Mouse (Mus musculus) testis, adult 2 months (tissue): Measurements from ENCODE around the gene E2f6.

Experiments
- CTCF ChIP-seq: fragments of 200-500 bp; IDR thresholded peaks from 2 replicates; pipeline ENCODE4 v1.5.1; 2012; ENCODE audit warnings: low read depth, mild to moderate bottlenecking, inconsistent platforms, low read length, moderate library complexity; ENCODE audit not compliant: control insufficient read depth, insufficient read depth, insufficient replicate concordance
- POLR2A ChIP-seq: fragments of 200-500 bp; IDR thresholded peaks from 2 replicates; pipeline ENCODE4 v1.6.1; 2012; ENCODE audit warnings: low read depth, mild to moderate bottlenecking, inconsistent platforms, low read length, moderate library complexity; ENCODE audit not compliant: control insufficient read depth

GRCm38 (mm10) chr12:16769601-16770165 is 41.1 kb upstream of the E2f6 start:
- TF ChIP-seq CTCF (no peak), POLR2A (no peak)
